Mouse (Mus musculus) liver, adult 2 months (tissue): ENCODE measurements around the gene Sdk2. TPM values are rescaled to one million over a fixed set of nuclear protein-coding genes. Genes with fewer than 3 reads are reported as not detected.

Experiments
- DNase-seq: peaks from one replicate; pipeline ENCODE4 v3.0.0-alpha.2; 2011; ENCODE audit warnings: low read depth, low spot score; ENCODE audit errors: extremely low read depth
- H3K27ac ChIP-seq: fragments of 200-500 bp; replicated peaks from 2 replicates; pipeline ENCODE4 v1.5.1; 2012; ENCODE audit warnings: low read depth, mild to moderate bottlenecking, control low read depth, inconsistent platforms, low read length; ENCODE audit not compliant: insufficient read depth
- H3K27me3 ChIP-seq: fragments of 200-500 bp; 2 replicates; pipeline ENCODE4 v1.6.1; 2012; ENCODE audit warnings: mild to moderate bottlenecking, moderate library complexity, low read length, inconsistent platforms; ENCODE audit not compliant: control insufficient read depth, insufficient read depth
- H3K36me3 ChIP-seq: fragments of 200-500 bp; 2 replicates; pipeline ENCODE4 v1.6.1; 2012; ENCODE audit warnings: low read length, inconsistent platforms; ENCODE audit not compliant: control insufficient read depth, insufficient read depth
- H3K4me1 ChIP-seq: fragments of 200-500 bp; 2 replicates; pipeline ENCODE4 v1.6.1; 2011; ENCODE audit warnings: low read length; ENCODE audit not compliant: control insufficient read depth, insufficient read depth
- H3K4me3 ChIP-seq: fragments of 200-500 bp; 2 replicates; pipeline ENCODE4 v1.5.1; 2011; ENCODE audit warnings: low read depth, mild to moderate bottlenecking, control low read depth, low read length, moderate library complexity; ENCODE audit not compliant: insufficient read depth
- H3K79me2 ChIP-seq: fragments of 200-500 bp; 2 replicates; pipeline ENCODE4 v1.6.1; 2012; ENCODE audit warnings: inconsistent platforms, mild to moderate bottlenecking, low read length, moderate library complexity; ENCODE audit not compliant: control insufficient read depth, insufficient read depth
- H3K9ac ChIP-seq: fragments of 200-500 bp; 2 replicates; pipeline ENCODE4 v1.6.1; 2012; ENCODE audit warnings: low read depth, mild to moderate bottlenecking, control low read depth, inconsistent platforms, low read length
- CTCF ChIP-seq: fragments of 200-500 bp; IDR thresholded peaks from 2 replicates; pipeline ENCODE4 v1.5.1; 2011; ENCODE audit warnings: low read depth, low read length, control low read depth
- POLR2A ChIP-seq: fragments of 200-500 bp; IDR thresholded peaks from 2 replicates; pipeline ENCODE4 v1.6.1; 2011; ENCODE audit warnings: low read length, control low read depth; ENCODE audit not compliant: insufficient read depth; ENCODE audit errors: extremely low read depth
- WGBS: fragments of 180-500 bp; shearing (Covaris S2); methylation state at CpG from one replicate; pipeline ENCODE4 v1.1.7; 2018; 5-methylcytosine and 5-hydroxymethylcytosine counted together
- polyA plus RNA-seq: library from polyadenylated mRNA; depleted of rRNA; stranded (reverse); fragments of >200 nt; gene quantifications from 2 replicates; pipeline ENCODE4 v1.2.3, GENCODE M21; 2012
- total RNA-seq: library from RNA; depleted of rRNA; stranded (reverse); fragments of >200 nt; gene quantifications from 2 replicates; pipeline ENCODE4 v1.2.3, GENCODE M21; 2014

The Sdk2 gene
- total and polyA plus RNA-seq, 2 experiments = 0.07 to 0.28 TPM

GRCm38 (mm10) chr11:114016889-114017392, 49.9 kb downstream of the Sdk2 start:
- no peaks in the 10 kb centered on the region for H3K27me3 ChIP-seq
- H3K9ac ChIP-seq = no peak overlapping the region
- H3K36me3 ChIP-seq = no peaks in the 10 kb centered on the region
- no peaks in the 10 kb centered on the region for H3K4me1 ChIP-seq
- 43% methylated on average over 14 of the region's 14 CpGs for WGBS
- H3K4me3 ChIP-seq = no peak overlapping the region
- DNase-seq = no peak
- H3K79me2 ChIP-seq = no peaks in the 10 kb centered on the region
- no peak overlapping the region for H3K27ac ChIP-seq
- TF ChIP-seq CTCF = no peak
- no peak for TF ChIP-seq POLR2A

- Histone ChIP-seq H3K27me3 (no peaks in the 10 kb centered on the region), H3K9ac (no peak overlapping the region), H3K27ac (no peak overlapping the region), H3K79me2 (no peaks in the 10 kb centered on the region), H3K4me1 (no peaks in the 10 kb centered on the region), H3K4me3 (no peak overlapping the region), H3K36me3 (no peaks in the 10 kb centered on the region)
- no peak for TF ChIP-seq POLR2A
- no peak for TF ChIP-seq CTCF
- DNase-seq = no peak
- WGBS = 63% methylated on average over 15 of the region's 15 CpGs
Measured at GRCm38 (mm10) chr11:114016108-114016888, 50.5 kb downstream of the Sdk2 start.

GRCm38 (mm10) chr11:114011523-114011922, 55.3 kb downstream of the Sdk2 start:
- DNase-seq = peak; percentile 5
- 61% methylated on average over 9 of the region's 9 CpGs for WGBS
- Histone ChIP-seq H3K4me3 (no peak overlapping the region), H3K27ac (no peak overlapping the region), H3K27me3 (no peaks in the 10 kb centered on the region), H3K79me2 (no peaks in the 10 kb centered on the region), H3K36me3 (no peaks in the 10 kb centered on the region), H3K4me1 (no peaks in the 10 kb centered on the region), H3K9ac (no peak overlapping the region)
- TF ChIP-seq CTCF (no peak), POLR2A (no peak)

GRCm38 (mm10) chr11:114005879-114006278, 61.0 kb downstream of the Sdk2 start:
- 76% methylated on average over 12 of the region's 12 CpGs for WGBS
- TF ChIP-seq CTCF (no peak), POLR2A (no peak)
- Histone ChIP-seq H3K9ac (no peak overlapping the region), H3K36me3 (no peaks in the 10 kb centered on the region), H3K4me1 (no peaks in the 10 kb centered on the region), H3K27ac (no peak overlapping the region), H3K4me3 (no peak overlapping the region), H3K27me3 (no peaks in the 10 kb centered on the region), H3K79me2 (no peaks in the 10 kb centered on the region)
- DNase-seq = no peak

- H3K79me2 ChIP-seq = no peaks in the 10 kb centered on the region
- 87% methylated on average over 7 of the region's 7 CpGs for WGBS
- no peak for DNase-seq
- H3K27ac ChIP-seq = no peak overlapping the region
- H3K4me3 ChIP-seq = no peak overlapping the region
- TF ChIP-seq POLR2A = no peak
- no peak for TF ChIP-seq CTCF
- H3K27me3 ChIP-seq = no peaks in the 10 kb centered on the region
- no peaks in the 10 kb centered on the region for H3K36me3 ChIP-seq
- no peaks in the 10 kb centered on the region for H3K4me1 ChIP-seq
- H3K9ac ChIP-seq = no peak overlapping the region
Measured at GRCm38 (mm10) chr11:114004651-114005050, 62.2 kb downstream of the Sdk2 start.

- 76% methylated on average over 3 of the region's 3 CpGs for WGBS
- H3K4me3 ChIP-seq = no peak overlapping the region
Measured at GRCm38 (mm10) chr11:114003195-114003594, 63.7 kb downstream of the Sdk2 start.

More at GRCm38 (mm10) chr11:114003195-114003594, 63.7 kb downstream of the Sdk2 start:
- Histone ChIP-seq H3K27ac (no peak overlapping the region), H3K79me2 (no peaks in the 10 kb centered on the region), H3K4me1 (no peaks in the 10 kb centered on the region), H3K9ac (no peak overlapping the region), H3K27me3 (peaks cover 3% of the 10 kb centered on the region; the same call in 1 of the 2 replicates), H3K36me3 (no peaks in the 10 kb centered on the region)
- TF ChIP-seq POLR2A = no peak
- no peak for TF ChIP-seq CTCF
- no peak for DNase-seq
